Mouse (Mus musculus) cerebellum, adult 11 months (tissue): ENCODE measurements around the gene Gcm2.

Experiments
- DNase-seq: peaks from one replicate; pipeline ENCODE4 v3.0.0; 2022

Gene Gcm2

DNA sequence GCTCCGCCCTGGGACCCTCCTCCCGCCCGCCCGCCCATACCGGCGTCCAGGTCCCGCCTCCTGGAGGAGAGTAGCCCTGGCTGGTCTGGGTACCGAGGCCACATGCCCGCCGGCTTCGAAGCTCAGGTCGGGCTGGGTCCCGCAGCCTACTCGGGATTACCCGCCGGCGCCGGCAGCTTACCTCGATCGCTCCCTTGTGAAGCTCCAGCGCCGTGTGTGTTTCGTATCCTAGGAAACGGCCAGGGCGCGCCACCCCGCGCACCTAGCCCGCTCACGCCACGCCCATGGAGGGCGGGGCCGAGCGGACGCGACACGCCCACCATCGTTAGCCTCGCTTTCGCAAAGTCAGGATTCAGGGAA lies 31.4 kb downstream of the Gcm2 start, which contains the start of gene Mak:
TSS of gene Mak (minus strand) at position 286 of the 360 bp plus-strand sequence.
- DNase-seq = peak; percentile 5

DNA sequence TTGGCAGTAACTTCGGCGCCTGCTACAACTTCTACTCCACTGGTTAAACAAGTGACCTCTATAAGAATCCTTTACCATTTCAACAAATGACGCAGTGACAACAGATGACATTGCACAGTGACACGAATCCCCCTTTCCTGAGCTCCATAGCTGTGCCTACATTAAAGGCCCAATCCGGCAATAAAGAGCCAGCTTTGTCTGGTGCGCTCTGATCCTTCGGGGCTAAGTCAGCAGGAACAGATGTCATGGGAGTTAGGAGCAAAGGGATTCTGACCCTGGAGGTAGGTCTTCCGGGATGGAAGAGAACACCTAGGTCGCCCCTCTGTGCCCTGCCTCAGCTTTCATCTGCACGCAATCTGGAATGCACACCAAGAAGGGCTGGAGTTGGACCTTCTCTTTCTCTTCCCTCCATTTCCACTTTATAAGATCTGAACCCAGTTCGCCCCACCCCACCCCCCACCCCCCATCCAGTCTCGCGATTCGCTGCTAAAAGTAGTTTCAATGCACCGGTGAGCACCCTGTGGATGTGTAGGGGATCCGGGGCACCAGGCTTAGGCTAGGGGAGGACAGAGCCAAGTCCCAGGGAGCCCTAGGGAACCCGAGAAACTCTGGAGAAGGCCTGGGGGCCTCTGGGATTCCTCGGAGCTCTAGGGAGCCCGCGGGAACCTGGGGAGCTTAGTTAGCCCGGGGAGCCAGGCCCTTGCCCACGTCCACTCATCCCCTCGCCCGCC lies 32.0 kb downstream of the Gcm2 start:
- DNase-seq = no peak

DNA sequence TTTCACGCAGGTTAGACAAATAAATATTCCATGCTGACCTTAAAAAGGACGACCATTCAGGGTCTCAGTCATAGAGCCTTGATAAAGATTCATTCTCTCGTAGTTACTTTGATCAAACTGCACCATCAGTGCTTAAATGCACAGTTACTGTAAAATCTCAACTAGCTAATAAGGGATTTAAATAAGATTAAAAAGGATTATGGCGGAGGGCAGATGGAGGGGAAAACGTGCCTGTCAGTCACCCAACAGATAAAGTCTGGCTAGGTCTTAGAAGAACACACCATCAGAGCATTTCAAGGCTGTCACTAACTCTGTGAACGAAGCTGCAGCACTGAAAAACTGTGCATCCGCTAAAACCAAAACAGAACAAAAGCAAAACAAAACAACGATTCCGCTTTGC lies 32.9 kb downstream of the Gcm2 start:
- no peak for DNase-seq

DNA sequence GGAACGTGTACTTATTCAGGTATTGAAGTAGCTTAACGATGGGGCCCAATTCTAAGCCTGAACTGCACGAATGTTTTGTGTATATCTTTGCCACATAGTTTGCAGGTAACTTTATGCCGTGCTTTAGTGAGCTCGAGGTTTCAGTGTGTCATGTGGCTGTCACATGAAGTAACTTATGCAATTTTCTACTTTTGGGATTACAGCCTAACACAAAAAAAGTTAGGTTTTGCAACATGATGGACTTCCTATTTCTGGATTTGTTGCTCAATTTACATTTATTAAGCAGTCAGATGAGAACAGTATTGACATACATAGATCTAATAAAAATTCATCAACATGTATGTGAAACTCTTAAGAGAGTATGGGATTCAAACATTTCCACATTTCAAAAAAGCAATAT lies 37.0 kb downstream of the Gcm2 start:
- DNase-seq = no peak

DNA sequence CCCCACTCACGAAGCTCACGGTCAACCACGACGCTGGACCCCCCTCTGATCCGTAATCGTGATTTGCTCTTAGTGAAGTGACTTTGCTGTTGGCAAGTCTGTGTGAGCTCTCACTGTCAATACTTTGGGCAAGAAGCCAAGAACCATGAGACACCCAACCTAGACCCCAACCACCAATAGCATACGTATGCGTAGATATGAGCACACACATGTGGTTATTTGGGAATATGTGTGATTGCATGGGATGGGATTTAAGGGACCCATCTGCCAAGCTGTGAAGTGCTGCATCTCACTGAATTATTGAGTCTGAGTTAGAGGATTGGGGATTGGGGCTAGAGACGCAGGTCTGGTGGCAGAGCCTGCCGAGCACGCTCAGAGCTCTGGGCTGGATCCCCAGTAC lies 39.2 kb downstream of the Gcm2 start:
- DNase-seq = no peak

DNA sequence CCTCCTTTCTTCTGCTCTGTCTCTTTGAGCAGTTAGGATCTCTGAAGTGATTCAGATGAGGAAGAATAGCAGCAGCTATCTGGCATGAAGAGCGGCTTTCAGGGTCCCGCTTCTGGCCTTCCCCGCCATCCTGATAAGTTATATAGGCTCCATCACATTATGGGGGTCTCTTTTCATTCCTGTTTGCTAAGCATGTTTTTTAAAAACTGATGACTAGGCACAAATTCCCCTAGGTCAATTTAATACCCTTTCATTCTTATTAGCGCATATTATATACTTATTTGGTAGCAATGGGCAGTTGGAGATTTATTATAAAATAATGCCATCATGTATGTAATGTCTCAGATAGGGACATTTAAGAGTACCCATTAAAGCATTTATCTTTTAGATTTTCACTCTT lies 43.2 kb downstream of the Gcm2 start:
- no peak for DNase-seq

DNA sequence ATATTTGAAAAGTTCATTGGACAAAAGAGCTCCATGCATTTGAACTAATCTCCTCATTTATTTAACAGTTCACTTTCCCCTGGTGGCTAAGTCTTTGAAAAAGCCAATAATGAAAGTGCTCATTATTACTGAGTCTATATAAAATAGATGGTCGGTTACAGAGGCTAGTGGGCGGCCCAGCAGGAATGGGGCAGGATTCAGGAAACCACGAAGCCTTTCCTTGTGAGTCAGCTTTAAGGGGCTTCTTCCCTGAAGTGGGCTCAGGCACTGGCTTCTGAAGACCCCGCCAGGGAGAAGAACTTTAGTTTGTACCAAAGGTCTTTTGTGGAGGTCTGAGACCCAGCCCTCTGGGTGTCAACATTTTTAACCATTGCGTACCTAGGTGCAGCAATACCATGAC lies 58.9 kb downstream of the Gcm2 start:
- DNase-seq = no peak
